Mouse (Mus musculus): ENCODE measurements around the gene Epb41. TPM values are rescaled to one million over a fixed set of nuclear protein-coding genes. Genes with fewer than 3 reads are reported as not detected.

Epb41 gene
- polyA plus RNA-seq, 2 experiments: 113 to 153 TPM

DNA sequence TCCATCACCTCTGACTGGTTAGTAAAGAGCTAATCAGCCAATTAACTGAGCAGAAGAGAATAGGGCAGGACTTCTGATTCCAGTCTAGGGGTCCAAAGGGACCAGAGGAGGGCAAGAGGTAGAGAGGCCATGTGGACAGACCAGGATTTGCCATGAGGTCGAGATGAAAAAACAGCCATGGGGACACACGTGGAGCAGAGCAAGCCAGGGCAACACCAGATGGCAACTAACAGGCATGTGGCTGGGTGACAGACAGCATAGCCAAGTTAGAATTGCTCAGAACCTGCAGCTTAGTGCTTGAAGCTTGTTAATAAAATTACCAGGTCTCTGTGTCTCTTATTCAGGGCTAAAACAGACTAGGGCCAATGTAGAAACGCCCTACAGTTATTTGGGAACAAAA lies 81.3 kb downstream of the Epb41 start:
- Histone ChIP-seq H3K9me3 (ENCODE audit: control insufficient read depth, low read length) (no peaks in the 10 kb centered on the region), H3K9ac (replicated peaks) (no peak overlapping the region), H3K27me3 (ENCODE audit: control insufficient read depth, insufficient read depth, low read length) (no peaks in the 10 kb centered on the region), H3K4me3 (ENCODE audit: insufficient read depth in 1 of 2, low read depth in 2 of 2, low read length in 2 of 2) (no peak overlapping the region), H3K27ac (no peak overlapping the region), H3K4me1 (replicated peaks; ENCODE audit: control insufficient read depth in 2 of 2, insufficient read depth in 2 of 2, low read length in 1 of 2) (no peaks in the 10 kb centered on the region), H3K36me3 (replicated peaks; ENCODE audit: control insufficient read depth, insufficient read depth, low read depth) (peaks cover 79% of the 10 kb centered on the region), H3K4me2 (ENCODE audit: low read depth) (no peak overlapping the region)
- ATAC-seq (ENCODE audit: insufficient read depth) (no peak), DNase-seq (ENCODE audit: low read depth in 3 of 3, low spot score in 3 of 3) (no peak)
- TF ChIP-seq EP300 (IDR thresholded peaks at IDR 0.05; ENCODE audit: low read depth) (no peak), CTCF (IDR thresholded peaks at IDR 0.05; ENCODE audit: low read depth) (no peak)
- 80% methylated on average over 3 of the region's 3 CpGs for WGBS (ENCODE audit: insufficient replicate concordance)

DNA sequence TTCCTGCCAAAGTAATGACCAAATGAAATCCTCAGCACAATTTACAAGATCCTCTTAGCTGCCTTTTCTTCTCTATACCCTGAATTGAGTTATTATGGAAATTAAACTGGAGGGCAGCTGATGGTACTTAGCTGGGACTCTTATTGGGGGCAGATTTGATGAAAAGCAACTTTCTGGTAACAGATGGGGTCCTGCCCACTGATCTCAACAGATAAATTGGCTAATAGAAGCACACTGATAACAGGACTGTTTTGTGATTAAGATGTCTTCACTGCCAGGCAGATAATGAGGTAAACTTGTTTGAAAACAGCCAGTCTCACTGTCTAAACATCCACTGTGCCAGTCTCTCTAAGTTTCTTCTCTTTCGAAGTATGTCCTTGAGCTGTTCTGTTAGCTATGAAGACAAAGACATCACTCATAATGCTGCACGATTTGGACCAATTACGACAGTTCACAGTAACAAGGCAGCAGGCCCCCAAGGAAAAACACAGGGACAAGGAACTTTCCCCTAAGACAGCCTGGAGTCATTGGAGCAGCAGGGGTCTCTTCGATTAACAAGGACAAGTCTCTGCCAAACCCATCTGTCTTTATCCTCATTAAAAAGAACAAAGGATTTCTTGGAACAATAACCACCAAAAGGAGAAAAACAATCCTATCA lies 92.1 kb downstream of the Epb41 start:
- H3K4me2 ChIP-seq (ENCODE audit: low read depth): no peak overlapping the region
- 80% methylated on average over 4 of the region's 4 CpGs for WGBS (ENCODE audit: insufficient replicate concordance)
- ATAC-seq (ENCODE audit: insufficient read depth) (no peak), DNase-seq (ENCODE audit: low read depth in 3 of 3, low spot score in 3 of 3) (no peak)
- H3K4me1 ChIP-seq (replicated peaks; ENCODE audit: control insufficient read depth in 2 of 2, insufficient read depth in 2 of 2, low read length in 1 of 2): no peaks in the 10 kb centered on the region
- H3K36me3 ChIP-seq (replicated peaks; ENCODE audit: control insufficient read depth, insufficient read depth, low read depth): peaks cover 80% of the 10 kb centered on the region
- H3K9ac ChIP-seq (replicated peaks): no peak overlapping the region
- no peaks in the 10 kb centered on the region for H3K27me3 ChIP-seq (ENCODE audit: control insufficient read depth, insufficient read depth, low read length)
- no peaks in the 10 kb centered on the region for H3K9me3 ChIP-seq (ENCODE audit: control insufficient read depth, low read length)
- H3K27ac ChIP-seq: no peak overlapping the region
- no peak overlapping the region for H3K4me3 ChIP-seq (ENCODE audit: insufficient read depth in 1 of 2, low read depth in 2 of 2, low read length in 2 of 2)
- TF ChIP-seq EP300 (IDR thresholded peaks at IDR 0.05; ENCODE audit: low read depth) (no peak), CTCF (IDR thresholded peaks at IDR 0.05; ENCODE audit: low read depth) (no peak)

DNA sequence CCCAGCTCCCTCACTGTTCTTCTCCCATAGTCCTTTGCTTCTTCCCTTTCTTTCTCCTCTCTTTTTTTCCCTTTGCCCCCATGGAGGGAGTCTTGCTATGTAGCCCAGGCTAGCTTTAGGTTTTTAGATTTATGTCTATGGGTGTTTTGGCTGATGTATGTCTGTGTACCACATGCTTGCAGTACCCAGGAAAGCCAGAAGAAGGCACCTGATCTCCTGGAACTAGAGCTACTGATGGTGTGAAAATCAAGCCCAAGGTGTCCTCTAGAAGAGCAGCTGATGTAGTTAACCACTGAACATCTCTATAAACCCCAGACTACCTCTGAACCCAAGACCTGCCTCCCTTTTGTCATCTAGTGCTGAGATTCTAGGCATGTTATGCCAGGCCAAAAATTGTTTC lies 93.4 kb downstream of the Epb41 start:
- no peaks in the 10 kb centered on the region for H3K9me3 ChIP-seq (ENCODE audit: control insufficient read depth, low read length)
- no peak for ATAC-seq (ENCODE audit: insufficient read depth)
- peaks cover 82% of the 10 kb centered on the region for H3K36me3 ChIP-seq (replicated peaks; ENCODE audit: control insufficient read depth, insufficient read depth, low read depth)
- DNase-seq (ENCODE audit: low read depth in 3 of 3, low spot score in 3 of 3): peak in 1 of 3 experiments; percentile 5
- H3K4me1 ChIP-seq (replicated peaks; ENCODE audit: control insufficient read depth in 2 of 2, insufficient read depth in 2 of 2, low read length in 1 of 2): no peaks in the 10 kb centered on the region
- no peaks in the 10 kb centered on the region for H3K27me3 ChIP-seq (ENCODE audit: control insufficient read depth, insufficient read depth, low read length)
- H3K4me3 ChIP-seq (ENCODE audit: insufficient read depth in 1 of 2, low read depth in 2 of 2, low read length in 2 of 2): no peak overlapping the region
- H3K4me2 ChIP-seq (ENCODE audit: low read depth): no peak overlapping the region
- H3K9ac ChIP-seq (replicated peaks): no peak overlapping the region
- TF ChIP-seq EP300 (IDR thresholded peaks at IDR 0.05; ENCODE audit: low read depth): no peak
- TF ChIP-seq CTCF (IDR thresholded peaks at IDR 0.05; ENCODE audit: low read depth): peak; percentile 44
- H3K27ac ChIP-seq: no peak overlapping the region

DNA sequence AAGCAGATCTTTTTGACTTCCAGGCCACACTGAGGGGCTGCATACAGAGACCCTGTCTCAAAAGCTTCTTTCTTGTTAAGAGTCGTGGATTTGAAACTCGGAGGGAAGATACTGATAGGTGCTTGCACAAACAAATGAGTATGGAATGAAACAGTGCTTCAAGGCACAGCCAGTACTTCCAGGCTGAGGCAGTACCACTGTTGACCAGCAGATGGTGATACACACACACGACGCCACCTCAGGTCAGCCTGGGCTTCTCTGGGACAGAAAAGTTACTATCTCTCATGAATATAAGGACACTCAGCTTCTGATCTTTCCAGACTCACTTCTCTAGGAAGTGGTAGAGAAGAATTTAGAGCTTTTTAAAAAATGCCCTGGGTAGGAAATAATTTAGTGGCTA lies 97.9 kb downstream of the Epb41 start:
- no peak overlapping the region for H3K4me3 ChIP-seq (ENCODE audit: insufficient read depth in 1 of 2, low read depth in 2 of 2, low read length in 2 of 2)
- ATAC-seq (ENCODE audit: insufficient read depth): peak; percentile 63
- TF ChIP-seq EP300 (IDR thresholded peaks at IDR 0.05; ENCODE audit: low read depth) (no peak), CTCF (IDR thresholded peaks at IDR 0.05; ENCODE audit: low read depth) (peak; percentile 98)
- no peak overlapping the region for H3K9ac ChIP-seq (replicated peaks)
- peak; percentile 55 to 63 (median 60) for DNase-seq (ENCODE audit: low read depth in 3 of 3, low spot score in 3 of 3)
- H3K9me3 ChIP-seq (ENCODE audit: control insufficient read depth, low read length): no peaks in the 10 kb centered on the region
- peaks cover 93% of the 10 kb centered on the region for H3K36me3 ChIP-seq (replicated peaks; ENCODE audit: control insufficient read depth, insufficient read depth, low read depth)
- 25% methylated on average over 4 of the region's 4 CpGs for WGBS (ENCODE audit: insufficient replicate concordance)
- H3K4me2 ChIP-seq (ENCODE audit: low read depth): no peak overlapping the region
- no peaks in the 10 kb centered on the region for H3K4me1 ChIP-seq (replicated peaks; ENCODE audit: control insufficient read depth in 2 of 2, insufficient read depth in 2 of 2, low read length in 1 of 2)
- H3K27me3 ChIP-seq (ENCODE audit: control insufficient read depth, insufficient read depth, low read length): no peaks in the 10 kb centered on the region
- no peak overlapping the region for H3K27ac ChIP-seq

DNA sequence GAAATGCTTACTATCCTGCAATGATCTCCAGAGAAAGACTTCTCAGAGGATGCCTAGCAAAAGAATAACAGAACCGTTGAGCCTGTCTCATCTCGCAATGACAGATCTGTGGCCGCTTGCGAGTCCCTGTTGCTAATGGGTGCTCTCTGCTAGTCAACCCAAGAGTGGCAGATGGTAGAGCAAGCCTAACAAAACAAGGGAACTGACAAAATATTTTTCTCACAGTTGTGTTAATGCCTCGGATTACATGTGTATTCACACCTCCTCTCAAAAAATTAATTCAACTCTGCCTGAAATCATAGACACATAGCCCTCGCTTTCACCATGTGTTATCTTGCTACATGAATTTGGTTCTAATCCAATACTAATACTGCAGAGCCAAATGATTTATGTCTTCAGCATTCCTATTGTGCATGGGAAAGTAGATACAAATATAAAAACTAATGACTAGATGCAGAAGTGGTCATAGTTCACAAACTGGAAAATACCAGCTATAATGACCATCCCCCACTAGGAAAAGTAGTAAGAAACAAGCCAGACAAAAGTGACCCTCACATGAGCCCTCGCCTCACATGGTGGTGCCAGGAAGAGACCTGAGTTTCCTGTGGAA lies 104.8 kb downstream of the Epb41 start:
- Histone ChIP-seq H3K4me1 (replicated peaks; ENCODE audit: control insufficient read depth in 2 of 2, insufficient read depth in 2 of 2, low read length in 1 of 2) (no peaks in the 10 kb centered on the region), H3K9ac (replicated peaks) (no peak overlapping the region), H3K27ac (no peak overlapping the region), H3K36me3 (replicated peaks; ENCODE audit: control insufficient read depth, insufficient read depth, low read depth) (peaks cover 89% of the 10 kb centered on the region), H3K4me2 (ENCODE audit: low read depth) (no peak overlapping the region), H3K9me3 (ENCODE audit: control insufficient read depth, low read length) (no peaks in the 10 kb centered on the region), H3K27me3 (ENCODE audit: control insufficient read depth, insufficient read depth, low read length) (no peaks in the 10 kb centered on the region), H3K4me3 (ENCODE audit: insufficient read depth in 1 of 2, low read depth in 2 of 2, low read length in 2 of 2) (no peak overlapping the region)
- DNase-seq (ENCODE audit: low read depth in 3 of 3, low spot score in 3 of 3) (no peak), ATAC-seq (ENCODE audit: insufficient read depth) (no peak)
- TF ChIP-seq CTCF (IDR thresholded peaks at IDR 0.05; ENCODE audit: low read depth): no peak
- TF ChIP-seq EP300 (IDR thresholded peaks at IDR 0.05; ENCODE audit: low read depth): no peak
- 89% methylated on average over 7 of the region's 7 CpGs for WGBS (ENCODE audit: insufficient replicate concordance)
